Mouse (Mus musculus) cerebellum, adult (tissue): ENCODE measurements around the gene Gm28168.
"Not testable (repeated sequence)": the region's sequence is repeated elsewhere in the genome, so short reads cannot be mapped to it uniquely, and the experiment has no call there.

Experiments used
- ATAC-seq: cut with Nextera tagmentation; 2 replicates; pipeline ENCODE4 v1.9.2; 2017; ENCODE audit warnings: mild to moderate bottlenecking, moderate library complexity, mixed read lengths; ENCODE audit not compliant: insufficient number of reproducible peaks, low FRiP score, low TSS enrichment

Gene Gm28168

DNA sequence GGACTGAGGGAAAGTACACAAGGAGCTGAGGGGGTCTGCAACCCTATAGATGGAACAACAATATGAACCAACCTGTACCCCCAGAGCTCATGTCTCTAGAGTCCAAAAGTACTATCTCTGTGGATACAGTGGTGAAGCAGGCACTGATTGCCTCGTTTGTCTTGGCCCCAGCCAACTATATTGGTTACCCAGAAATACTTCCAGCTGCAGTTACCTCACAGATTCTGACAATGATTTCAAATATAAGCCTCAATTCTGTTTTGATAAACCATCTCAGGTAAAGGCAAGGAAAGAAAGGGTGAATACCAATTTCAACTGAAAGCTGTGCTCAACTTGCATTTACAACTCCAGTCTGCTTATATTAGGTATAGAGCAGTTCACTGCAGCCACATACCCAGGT is at the start of gene Gm28168:
Gene Gm28168, plus strand, starts transcription at position 301 of the 400 bp plus-strand sequence.
- not testable (repeated sequence) for ATAC-seq

DNA sequence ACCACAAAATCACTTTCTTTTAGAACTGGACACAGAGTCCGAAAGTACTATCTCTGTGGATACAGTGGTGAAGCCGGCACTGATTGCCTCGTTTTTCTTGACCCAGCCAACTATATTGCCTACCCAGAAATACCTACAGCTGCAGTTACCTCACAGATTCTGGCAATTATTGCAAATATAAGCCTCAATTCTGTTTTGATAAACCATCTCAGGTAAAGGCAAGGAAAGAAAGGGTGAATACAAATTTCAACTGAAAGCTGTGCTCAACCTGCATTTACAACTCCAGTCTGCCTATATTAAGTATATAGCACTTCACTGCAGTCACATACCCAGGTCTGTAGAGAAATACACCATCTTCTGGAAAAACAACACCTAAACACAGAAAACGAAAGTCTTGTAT is 37.8 kb downstream of the Gm28168 start, which contains the start of gene Gm7145:
Gene Gm7145, plus strand, starts transcription at position 301 of the 400 bp plus-strand sequence.
- no peak for ATAC-seq
